Mouse (Mus musculus) C2C12 (cell line): ENCODE measurements at regions not wholly inside any gene's neighbourhood (a gene's known extent, or its start where the extent isn't known, plus 50 kb on each side); places are given as distances from the start of the nearest gene placed in this dataset.

Experiments
- CEBPB ChIP-seq: IDR thresholded peaks from one replicate; pipeline ENCODE4 v1.6.1; 2011; ENCODE audit warnings: low read depth, mild to moderate bottlenecking, control low read depth, moderate library complexity
- CTCF ChIP-seq: IDR thresholded peaks from one replicate; pipeline ENCODE4 v1.5.1; 2011; ENCODE audit not compliant: control insufficient read depth, insufficient read depth, insufficient read length
- FOSL1 ChIP-seq: IDR thresholded peaks from one replicate; pipeline ENCODE4 v1.8.0; 2011; ENCODE audit warnings: mild to moderate bottlenecking, low read length; ENCODE audit not compliant: poor library complexity, insufficient read depth, severe bottlenecking
- MAX ChIP-seq: IDR thresholded peaks from one replicate; pipeline ENCODE4 v1.6.1; 2011; ENCODE audit warnings: mild to moderate bottlenecking, control low read depth
- MYOD1 ChIP-seq: IDR thresholded peaks from one replicate; pipeline ENCODE4 v1.6.1; 2011; ENCODE audit warnings: low read depth; ENCODE audit not compliant: control insufficient read depth, insufficient read length
- USF1 ChIP-seq: IDR thresholded peaks from one replicate; pipeline ENCODE4 v1.6.1; 2011; ENCODE audit warnings: low read depth, mild to moderate bottlenecking, control low read depth, moderate library complexity

- TF ChIP-seq CTCF (no peak), MAX (no peak), USF1 (no peak), FOSL1 (no peak), MYOD1 (no peak), CEBPB (no peak)
Measured at GRCm38 (mm10) chr15:62533233-62533632, 1311.7 kb downstream of the Gsdmc2 start.
